Mouse (Mus musculus) kidney, postnatal 4 days (tissue): ENCODE results near the gene Sfi1.
"Not testable (repeated sequence)": the region's sequence is repeated elsewhere in the genome, so short reads cannot be mapped to it uniquely, and the experiment has no call there.

Experiments used
- DNase-seq, 2 experiments: peaks; one replicate each; pipeline ENCODE4 v3.0.0; 2021; ENCODE audit warnings: mixed read lengths in 2 of 2

The Sfi1 gene

GRCm38 (mm10) chr11:3103619-3104164, 89.6 kb downstream of the Sfi1 start:
- no peak for DNase-seq

DNA sequence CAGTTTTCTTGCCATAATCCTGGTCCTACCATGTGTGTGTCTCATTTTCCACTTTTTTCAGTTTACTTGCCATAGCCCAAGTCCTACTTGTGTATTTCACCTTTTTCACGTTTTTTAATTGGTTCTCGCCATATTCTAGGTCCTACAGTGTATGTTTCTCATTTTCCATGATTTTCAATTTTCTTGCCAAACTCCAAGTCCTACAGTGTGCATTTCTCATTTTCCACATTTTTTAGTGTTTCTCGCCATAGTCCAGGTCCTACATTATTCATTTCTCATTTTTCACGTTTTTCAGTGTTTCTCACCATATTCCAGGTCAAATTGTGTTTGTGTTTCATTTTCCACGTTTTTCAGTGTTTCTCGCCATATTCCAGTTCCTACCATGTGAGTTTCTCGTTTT, 90.6 kb downstream of the Sfi1 start:
- DNase-seq = not testable (repeated sequence)

DNA sequence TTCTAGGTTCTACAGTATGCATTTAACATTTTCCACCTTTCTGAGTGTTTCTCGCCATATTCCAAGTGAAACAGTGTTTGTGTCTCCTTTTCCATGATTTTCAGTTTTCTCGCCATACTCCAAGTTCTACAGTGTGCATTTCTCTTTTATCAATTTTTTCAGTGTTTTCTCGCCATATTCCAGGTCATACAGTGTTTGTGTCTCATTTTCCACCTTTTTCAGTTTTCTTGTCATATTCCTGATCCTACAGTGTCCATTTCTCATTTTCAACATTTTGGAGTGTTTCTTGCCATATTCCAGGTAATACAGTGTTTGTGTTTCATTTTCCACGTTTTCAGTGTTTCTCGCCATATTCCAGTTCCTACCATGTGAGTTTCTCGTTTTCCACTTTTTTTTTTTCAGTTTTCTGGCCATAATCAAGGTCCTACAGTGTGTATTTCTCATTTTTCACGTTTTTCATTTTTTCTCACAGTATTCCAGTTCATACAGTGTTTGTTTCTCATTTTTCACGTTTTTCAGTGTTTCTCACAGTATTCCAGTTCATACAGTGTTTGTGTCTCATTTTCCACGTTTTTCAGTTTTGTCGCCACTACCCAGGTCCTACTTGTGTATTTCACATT, 91.3 kb downstream of the Sfi1 start:
- DNase-seq = no peak

GRCm38 (mm10) chr11:3101072-3101874, 92.0 kb downstream of the Sfi1 start:
- DNase-seq = no peak

DNA sequence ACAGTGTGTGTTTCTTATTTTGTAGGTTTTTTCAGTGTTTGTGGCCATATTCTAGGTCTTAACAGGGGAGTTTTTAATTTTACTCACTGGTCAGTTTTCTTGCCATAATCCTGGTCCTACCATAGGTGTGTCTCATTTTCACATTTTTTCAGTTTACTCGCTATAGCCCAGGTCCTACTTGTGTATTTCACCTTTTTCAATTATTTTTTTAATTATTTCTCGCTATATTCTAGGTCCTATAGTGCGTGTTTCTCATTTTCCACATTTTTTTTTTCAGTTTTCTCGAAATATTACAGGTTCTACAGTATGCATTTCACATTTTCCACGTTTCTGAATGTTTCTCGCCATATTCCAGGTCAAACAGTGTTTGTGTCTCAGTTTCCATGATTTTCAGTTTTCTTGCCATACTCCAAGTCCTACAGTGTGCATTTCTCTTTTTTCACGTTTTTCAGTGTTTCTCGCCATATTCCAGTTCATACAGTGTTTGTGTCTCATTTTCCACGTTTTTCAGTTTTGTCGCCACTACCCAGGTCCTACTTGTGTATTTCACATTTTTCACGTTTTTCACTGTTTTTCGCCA, 93.1 kb downstream of the Sfi1 start:
- not testable (repeated sequence) for DNase-seq
